Mouse (Mus musculus) intestine, embryonic 16.5 days (tissue): ENCODE results near the gene Rsph1. TPM values are rescaled to one million over a fixed set of nuclear protein-coding genes. Genes with fewer than 3 reads are reported as not detected.

Experiments
- ATAC-seq: fragments of 200-750 bp; cut with Nextera tagmentation; 2 replicates; pipeline ENCODE4 v1.8.0; 2017; ENCODE audit warnings: moderate TSS enrichment, moderate library complexity
- H3K27ac ChIP-seq: fragments of 300-500 bp; sonication (generic); 2 replicates; pipeline ENCODE4 v1.5.1; 2014; ENCODE audit warnings: mild to moderate bottlenecking, low read length
- H3K27me3 ChIP-seq: fragments of 300-500 bp; sonication (generic); replicated peaks from 2 replicates; pipeline ENCODE4 v1.6.1; 2014; ENCODE audit warnings: low read length, control low read depth, mixed read lengths; ENCODE audit not compliant: control insufficient read depth, insufficient read depth
- H3K36me3 ChIP-seq: fragments of 300-500 bp; sonication (generic); 2 replicates; pipeline ENCODE4 v1.6.1; 2014; ENCODE audit warnings: low read length, control low read depth; ENCODE audit not compliant: control insufficient read depth, insufficient read depth
- H3K4me1 ChIP-seq: fragments of 300-500 bp; sonication (generic); 2 replicates; pipeline ENCODE4 v1.6.1; 2014; ENCODE audit warnings: low read length, control low read depth, mixed read lengths; ENCODE audit not compliant: control insufficient read depth, insufficient read depth
- H3K4me2 ChIP-seq: fragments of 300-500 bp; sonication (generic); 2 replicates; pipeline ENCODE4 v1.6.1; 2014; ENCODE audit warnings: low read depth, low read length, control low read depth
- H3K4me3 ChIP-seq: fragments of 300-500 bp; sonication (generic); 2 replicates; pipeline ENCODE4 v1.5.1; 2014; ENCODE audit warnings: mild to moderate bottlenecking, low read length
- H3K9ac ChIP-seq: fragments of 300-500 bp; sonication (generic); 2 replicates; pipeline ENCODE4 v1.6.1; 2014; ENCODE audit warnings: low read depth, low read length
- H3K9me3 ChIP-seq: fragments of 300-500 bp; sonication (generic); 2 replicates; pipeline ENCODE4 v1.6.1; 2016; ENCODE audit warnings: low read length, control low read depth; ENCODE audit not compliant: control insufficient read depth
- WGBS: fragments of 180-500 bp; shearing (Covaris S2); extraction: QIAGEN DNeasy Blood & Tissue Kit; methylation state at CpG from one replicate; pipeline ENCODE4 v1.1.7; 2014; 5-methylcytosine and 5-hydroxymethylcytosine counted together
- polyA plus RNA-seq: library from polyadenylated mRNA; unstranded; fragments of >200 nt; fragmentation: Nextera tagmentation; extraction: Ambion mirVana; gene quantifications from 2 replicates; pipeline ENCODE4 v1.2.1, GENCODE M21; 2015

The Rsph1 gene
- polyA plus RNA-seq, 1 experiment from 2014 or later = 0.88 TPM

DNA sequence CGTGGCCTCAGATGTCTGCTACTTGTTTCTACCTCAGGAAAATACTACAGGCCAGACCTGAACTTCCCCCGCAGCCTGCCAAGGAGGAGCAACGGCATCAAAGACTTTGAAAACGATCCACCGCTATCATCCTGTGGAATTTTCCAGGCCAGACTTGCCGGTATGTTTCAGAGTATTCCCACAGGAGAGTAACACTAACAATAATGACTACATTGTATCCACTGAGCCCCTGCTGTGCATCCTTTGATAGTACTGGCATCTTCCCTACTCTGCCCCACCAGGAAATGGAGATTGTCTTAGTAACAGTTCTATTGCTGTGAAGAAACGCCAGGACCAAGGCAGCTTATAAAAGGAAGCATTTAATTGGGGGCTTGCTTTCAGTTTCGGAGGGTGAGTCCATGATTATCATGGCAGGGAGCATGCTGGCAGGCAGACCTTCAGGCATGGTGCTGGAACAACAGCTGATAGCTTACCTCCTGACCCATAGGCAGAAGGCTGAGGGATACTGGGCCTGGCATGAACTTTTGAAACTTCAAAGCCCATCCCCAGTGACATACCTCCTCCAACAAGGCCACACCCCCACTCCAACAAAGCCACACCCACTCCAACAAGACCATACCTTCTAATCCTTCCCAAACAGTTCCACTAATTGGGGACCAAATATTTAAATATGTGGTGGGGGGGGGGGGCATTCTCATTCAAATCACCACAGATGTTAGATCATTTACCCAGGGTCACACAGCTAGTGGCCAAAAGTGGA lies 44.8 kb downstream of the Rsph1 start:
- 57% methylated on average over 8 of the region's 8 CpGs for WGBS
- Histone ChIP-seq H3K4me1 (no peaks in the 10 kb centered on the region), H3K27me3 (no peaks in the 10 kb centered on the region), H3K9ac (no peak overlapping the region), H3K36me3 (no peaks in the 10 kb centered on the region), H3K4me3 (no peak overlapping the region), H3K9me3 (no peaks in the 10 kb centered on the region), H3K4me2 (no peak overlapping the region), H3K27ac (no peak overlapping the region)
- no peak for ATAC-seq

DNA sequence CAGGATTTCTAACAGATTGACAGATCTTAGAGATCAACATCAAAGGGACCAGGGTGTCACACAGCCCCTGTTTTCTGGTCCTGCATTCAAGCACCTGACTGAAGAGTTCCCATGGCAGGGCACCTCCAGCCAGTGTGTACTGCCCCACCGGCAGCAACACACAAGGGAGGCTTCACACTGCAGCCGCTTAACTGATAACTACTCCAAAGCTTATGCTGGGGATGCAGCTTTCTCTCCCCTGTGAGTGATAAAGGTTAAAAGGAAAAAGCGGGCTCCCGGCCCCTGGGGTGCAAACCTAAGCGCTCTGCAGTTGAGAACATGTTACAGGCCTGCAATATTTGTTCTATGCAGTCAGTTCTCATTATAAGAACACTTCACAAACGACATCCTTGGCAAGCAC lies 45.4 kb downstream of the Rsph1 start:
- no peak for ATAC-seq
- WGBS = 58% methylated on average over 6 of the region's 6 CpGs
- no peaks in the 10 kb centered on the region for H3K27me3 ChIP-seq
- no peak overlapping the region for H3K27ac ChIP-seq
- H3K4me1 ChIP-seq = no peaks in the 10 kb centered on the region
- no peaks in the 10 kb centered on the region for H3K9me3 ChIP-seq
- no peaks in the 10 kb centered on the region for H3K36me3 ChIP-seq
- no peak overlapping the region for H3K4me2 ChIP-seq
- no peak overlapping the region for H3K4me3 ChIP-seq
- no peak overlapping the region for H3K9ac ChIP-seq

DNA sequence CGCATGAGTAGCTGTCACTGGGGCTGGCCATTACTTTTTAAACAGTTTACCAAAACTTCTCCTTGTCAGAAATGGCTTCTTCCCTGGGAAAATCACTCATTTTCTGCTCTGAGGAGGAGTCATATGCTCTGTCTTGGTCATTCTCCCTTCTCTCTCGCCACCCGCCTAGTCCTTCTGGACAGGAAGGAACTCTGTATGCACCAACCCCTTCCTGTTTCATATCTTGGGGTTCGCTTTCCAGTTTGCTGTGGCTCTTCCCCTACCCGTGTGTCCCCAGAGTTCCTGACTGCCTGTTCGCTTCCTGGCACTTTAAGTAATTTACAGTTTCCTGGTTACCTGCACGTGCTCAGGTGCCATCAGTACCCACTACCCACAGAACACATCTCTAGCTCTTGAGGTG lies 50.3 kb downstream of the Rsph1 start:
- no peak overlapping the region for H3K4me2 ChIP-seq
- 76% methylated on average over 7 of the region's 7 CpGs for WGBS

DNA sequence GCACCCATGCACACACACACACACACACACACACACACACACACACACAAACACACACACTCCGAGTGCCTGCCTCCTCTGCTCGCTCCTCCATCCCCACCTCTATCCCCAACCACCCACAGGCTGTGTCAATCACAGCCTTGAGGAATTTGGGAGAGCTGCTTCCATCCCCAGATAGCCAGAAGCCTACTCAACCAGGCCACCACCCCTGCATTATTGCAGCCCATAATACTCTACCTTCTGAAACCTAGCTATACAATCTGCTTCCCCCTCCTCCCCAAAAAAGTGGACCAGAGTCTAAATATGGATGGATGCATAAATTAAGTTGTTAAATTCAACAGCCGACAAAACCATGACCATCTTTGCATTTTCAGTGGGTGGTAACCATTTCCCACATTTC lies 50.8 kb downstream of the Rsph1 start:
- Histone ChIP-seq H3K4me3 (no peak overlapping the region), H3K4me2 (no peak overlapping the region), H3K36me3 (no peaks in the 10 kb centered on the region), H3K9me3 (no peaks in the 10 kb centered on the region), H3K27me3 (no peaks in the 10 kb centered on the region), H3K27ac (no peak overlapping the region), H3K9ac (no peak overlapping the region), H3K4me1 (no peaks in the 10 kb centered on the region)
- 77% methylated on average over 3 of the region's 3 CpGs for WGBS
- ATAC-seq = no peak

More for the DNA sequence above, 50.3 kb downstream of the Rsph1 start:
- H3K27me3 ChIP-seq = no peaks in the 10 kb centered on the region
- no peaks in the 10 kb centered on the region for H3K36me3 ChIP-seq
- no peak overlapping the region for H3K27ac ChIP-seq
- no peak for ATAC-seq
- no peak overlapping the region for H3K4me3 ChIP-seq
- no peaks in the 10 kb centered on the region for H3K9me3 ChIP-seq
- no peak overlapping the region for H3K9ac ChIP-seq
- no peaks in the 10 kb centered on the region for H3K4me1 ChIP-seq

DNA sequence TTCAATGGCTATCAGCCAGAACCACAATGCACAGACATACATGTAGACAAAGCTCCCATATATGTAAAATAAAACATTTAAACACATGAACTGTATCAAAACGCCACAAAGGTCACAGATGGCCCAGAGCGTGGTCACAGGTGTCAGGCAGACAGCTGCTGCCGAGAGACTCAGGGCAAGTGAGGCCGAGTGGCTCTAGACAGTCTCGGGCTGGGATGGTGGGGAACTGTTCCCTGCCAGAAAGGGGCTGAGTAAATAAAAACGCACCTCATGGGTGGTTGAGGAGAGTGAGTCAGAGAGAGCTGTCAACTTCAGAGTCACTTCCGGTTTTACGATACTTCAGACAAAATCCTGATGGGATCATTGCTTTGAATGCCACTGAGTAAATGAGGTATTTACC lies 52.6 kb downstream of the Rsph1 start:
- 76% methylated on average over 8 of the region's 8 CpGs for WGBS
- no peak overlapping the region for H3K9ac ChIP-seq
- no peak for ATAC-seq
- no peak overlapping the region for H3K4me2 ChIP-seq
- no peak overlapping the region for H3K4me3 ChIP-seq
- H3K9me3 ChIP-seq = no peaks in the 10 kb centered on the region
- H3K4me1 ChIP-seq = no peaks in the 10 kb centered on the region
- no peak overlapping the region for H3K27ac ChIP-seq
- H3K36me3 ChIP-seq = no peaks in the 10 kb centered on the region
- H3K27me3 ChIP-seq = no peaks in the 10 kb centered on the region

DNA sequence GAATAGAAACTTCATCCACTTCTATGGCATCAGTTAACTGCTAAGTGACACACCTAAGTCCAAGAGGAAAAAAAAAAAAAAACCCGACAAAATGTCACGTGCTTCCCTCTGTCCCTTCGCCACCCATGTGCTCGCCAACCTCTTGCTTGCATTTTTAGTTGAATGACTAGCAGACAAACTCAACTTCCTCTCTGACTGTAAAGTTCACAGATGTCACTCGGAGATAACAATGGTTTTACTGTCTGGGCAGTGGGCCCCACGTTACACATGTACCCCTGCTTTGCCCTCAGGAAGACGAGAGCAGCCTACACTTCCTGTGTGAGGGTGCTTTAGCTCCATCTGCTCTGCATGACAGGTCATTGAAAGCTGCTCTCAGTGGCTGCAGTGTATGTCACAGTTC lies 53.3 kb downstream of the Rsph1 start:
- no peaks in the 10 kb centered on the region for H3K27me3 ChIP-seq
- no peak overlapping the region for H3K4me3 ChIP-seq
- H3K27ac ChIP-seq = no peak overlapping the region
- H3K36me3 ChIP-seq = no peaks in the 10 kb centered on the region
- no peak overlapping the region for H3K9ac ChIP-seq
- ATAC-seq = no peak
- H3K4me2 ChIP-seq = no peak overlapping the region
- no peaks in the 10 kb centered on the region for H3K4me1 ChIP-seq
- H3K9me3 ChIP-seq = no peaks in the 10 kb centered on the region
- WGBS = 58% methylated on average over 7 of the region's 7 CpGs

DNA sequence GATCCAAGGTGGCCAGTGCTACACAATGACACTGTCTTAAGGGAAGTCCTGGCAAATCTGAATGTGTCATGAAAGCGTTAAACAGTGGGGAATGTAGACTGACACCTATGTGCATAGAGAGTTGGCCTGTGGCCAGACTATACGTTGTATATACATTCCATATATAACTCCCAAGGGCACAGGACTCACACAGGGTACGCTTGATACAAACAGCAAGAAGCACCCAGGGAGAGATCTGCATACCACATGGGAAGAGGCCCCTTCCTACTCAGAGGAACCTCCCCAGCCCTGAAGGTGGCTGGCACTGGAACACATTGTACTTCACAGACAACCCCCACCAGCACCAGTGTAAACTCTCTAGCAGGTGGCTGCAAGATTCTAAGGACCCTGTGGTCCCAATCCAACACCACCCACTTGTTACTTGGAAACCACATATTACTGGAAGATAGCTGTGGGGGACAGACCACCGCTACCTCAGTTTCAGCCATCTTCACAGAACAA lies 54.3 kb downstream of the Rsph1 start:
- no peak overlapping the region for H3K9ac ChIP-seq
- WGBS = 47% methylated on average over 4 of the region's 4 CpGs
- no peaks in the 10 kb centered on the region for H3K9me3 ChIP-seq
- no peak for ATAC-seq
- no peaks in the 10 kb centered on the region for H3K4me1 ChIP-seq
- H3K36me3 ChIP-seq = no peaks in the 10 kb centered on the region
- no peak overlapping the region for H3K27ac ChIP-seq
- H3K27me3 ChIP-seq = no peaks in the 10 kb centered on the region
- no peak overlapping the region for H3K4me3 ChIP-seq
- no peak overlapping the region for H3K4me2 ChIP-seq

DNA sequence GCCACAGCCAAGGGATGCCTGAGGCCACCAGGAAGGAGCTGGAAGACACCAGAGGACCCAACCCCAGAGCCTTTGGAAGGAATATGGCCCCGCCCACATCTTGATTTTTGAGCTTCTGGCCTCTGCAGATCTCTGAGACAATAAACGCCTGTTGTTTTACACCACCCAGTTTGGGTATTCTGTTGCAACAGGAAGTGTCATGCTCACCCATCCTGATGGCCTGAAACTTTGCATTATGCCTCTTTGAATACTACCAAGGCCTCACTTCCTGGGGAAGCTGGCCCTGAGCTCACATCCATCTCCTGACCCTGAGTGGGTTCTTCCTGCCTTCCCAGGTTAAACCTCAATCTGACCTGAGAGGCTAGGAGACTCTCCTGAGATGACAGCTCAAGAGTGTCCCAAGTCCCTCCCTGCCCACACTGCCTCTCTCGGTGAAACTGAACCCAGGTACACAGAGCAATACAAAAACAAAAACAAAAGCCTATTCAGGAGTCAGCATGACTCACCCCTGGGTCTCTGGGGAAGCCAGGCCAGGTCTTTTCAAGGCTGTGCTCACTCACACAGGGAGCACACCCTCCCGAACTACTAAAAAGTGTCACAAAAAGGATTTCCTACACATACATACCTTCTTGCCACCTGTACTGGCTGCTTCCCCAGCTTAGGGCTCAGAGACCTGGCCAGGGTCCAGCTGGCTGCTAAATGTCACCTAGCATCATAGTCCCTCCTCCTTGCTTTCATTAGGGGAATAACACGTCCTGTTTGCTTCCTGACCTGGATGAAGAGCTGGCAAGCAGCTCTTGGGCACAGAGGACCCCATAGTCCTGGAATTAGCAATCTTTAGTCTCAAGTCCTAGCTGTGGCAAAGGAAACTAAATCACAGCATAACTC lies 60.9 kb downstream of the Rsph1 start:
- Histone ChIP-seq H3K4me2 (no peak overlapping the region), H3K9me3 (no peaks in the 10 kb centered on the region), H3K4me1 (no peaks in the 10 kb centered on the region), H3K9ac (no peak overlapping the region), H3K27ac (no peak overlapping the region), H3K27me3 (no peaks in the 10 kb centered on the region), H3K36me3 (no peaks in the 10 kb centered on the region), H3K4me3 (no peak overlapping the region)
- WGBS = 46% methylated on average over 5 of the region's 5 CpGs
- 0 out of 2 replicates have a peak, but pooled peaks have one; percentile 21 for ATAC-seq

DNA sequence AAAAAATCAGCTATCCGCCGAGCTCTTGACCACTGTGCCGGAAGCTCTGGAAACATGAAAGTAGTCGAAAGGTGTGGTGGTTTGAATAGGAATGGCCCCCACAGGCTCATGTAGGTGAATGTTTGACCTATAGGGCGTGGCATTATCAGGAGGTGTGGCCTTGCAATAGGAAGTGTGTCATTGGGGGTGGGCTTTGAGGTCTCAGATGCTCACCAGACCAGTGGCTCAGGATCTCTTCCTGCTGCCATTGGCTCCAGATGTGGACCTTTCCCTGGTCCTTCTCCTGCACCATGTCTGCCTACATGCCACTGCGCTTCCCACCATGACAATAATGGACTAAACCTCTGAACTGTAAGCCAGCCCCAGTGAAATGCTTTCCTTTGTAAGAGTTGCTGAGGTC lies 65.3 kb downstream of the Rsph1 start:
- Histone ChIP-seq H3K9ac (no peak overlapping the region), H3K4me2 (no peak overlapping the region), H3K9me3 (no peaks in the 10 kb centered on the region), H3K4me3 (no peak overlapping the region), H3K27ac (no peak overlapping the region), H3K27me3 (no peaks in the 10 kb centered on the region), H3K4me1 (no peaks in the 10 kb centered on the region), H3K36me3 (no peaks in the 10 kb centered on the region)
- WGBS = 91% methylated on average over 6 of the region's 6 CpGs
- ATAC-seq = no peak
